Mouse (Mus musculus): ENCODE results near the gene P2rx3.

DNA sequence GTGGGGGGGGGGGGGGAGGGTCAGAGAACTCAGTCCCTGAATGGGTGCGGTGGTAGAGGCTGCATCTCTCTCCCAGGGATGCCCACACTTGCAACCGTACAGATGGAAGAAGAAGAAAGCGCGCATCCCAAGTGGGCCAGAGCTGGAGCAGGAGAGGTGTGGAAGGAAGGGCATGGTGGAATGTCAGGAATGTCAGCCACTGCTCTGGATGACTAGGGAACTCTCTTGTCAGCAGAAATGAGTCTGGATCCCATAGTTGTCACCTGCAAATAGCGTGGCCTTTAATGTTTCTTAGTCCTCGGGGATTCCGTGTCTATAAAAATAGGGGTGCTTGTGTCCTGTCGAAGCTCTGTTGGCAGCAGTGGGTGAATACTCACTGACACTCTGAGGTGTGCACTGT, 34.7 kb downstream of the P2rx3 start:
- TF ChIP-seq CTCF (conservative IDR thresholded peaks at IDR 0.05 in 1 of 2, IDR thresholded peaks at IDR 0.05 in 1 of 2; ENCODE audit: low read depth in 2 of 2, low read length in 2 of 2) (no peak), ETS1 (conservative IDR thresholded peaks at IDR 0.05; ENCODE audit: low read depth, low read length) (no peak), TBP (conservative IDR thresholded peaks at IDR 0.05; ENCODE audit: low read depth, low read length) (no peak), SMC3 (IDR thresholded peaks at IDR 0.05; ENCODE audit: low read depth, low read length) (no peak), HCFC1 (IDR thresholded peaks at IDR 0.05; ENCODE audit: low read depth, low read length) (no peak), EP300 (IDR thresholded peaks at IDR 0.05; ENCODE audit: low read length) (no peak), TCF12 (IDR thresholded peaks at IDR 0.05; ENCODE audit: low read depth, low read length) (no peak), MAFK (IDR thresholded peaks at IDR 0.05; ENCODE audit: insufficient replicate concordance, low read length) (no peak), USF1 (IDR thresholded peaks at IDR 0.05; ENCODE audit: low read depth, low read length) (no peak), ZC3H11A (IDR thresholded peaks at IDR 0.05; ENCODE audit: low read depth, low read length) (no peak), ZKSCAN1 (IDR thresholded peaks at IDR 0.05; ENCODE audit: borderline replicate concordance, low read depth, low read length) (no peak), POLR2A (IDR thresholded peaks at IDR 0.05; ENCODE audit: low read depth, low read length) (no peak)
